Mouse (Mus musculus) cortical plate, adult 2 months (tissue): ENCODE data around the gene Zfp593.

Experiments used
- CTCF ChIP-seq: fragments of 200-500 bp; IDR thresholded peaks from 2 replicates; pipeline ENCODE4 v1.5.1; 2011; ENCODE audit warnings: mild to moderate bottlenecking, control low read depth, low read length; ENCODE audit not compliant: insufficient read depth; ENCODE audit errors: extremely low read depth
- POLR2A ChIP-seq: fragments of 200-500 bp; IDR thresholded peaks from 2 replicates; pipeline ENCODE4 v1.6.1; 2011; ENCODE audit warnings: mild to moderate bottlenecking, low read length, control low read depth; ENCODE audit not compliant: insufficient read depth; ENCODE audit errors: extremely low read depth

GRCm38 (mm10) chr4:134250116-134250929 lies 4.9 kb upstream of the Zfp593 start:
- TF ChIP-seq POLR2A (no peak), CTCF (no peak)
